Mouse (Mus musculus) small intestine, adult 2 months (tissue): Measurements from ENCODE around the gene Dnajc27.

Source experiments
- CTCF ChIP-seq: fragments of 200-500 bp; IDR thresholded peaks from 2 replicates; pipeline ENCODE4 v1.5.1; 2012; ENCODE audit warnings: low read depth, mild to moderate bottlenecking, control low read depth, inconsistent platforms, low read length, moderate library complexity, mixed read lengths; ENCODE audit not compliant: insufficient replicate concordance, insufficient read length; ENCODE audit errors: extremely low read depth
- POLR2A ChIP-seq: fragments of 200-500 bp; IDR thresholded peaks from 2 replicates; pipeline ENCODE4 v1.6.1; 2012; ENCODE audit warnings: low read depth, mild to moderate bottlenecking, control low read depth, inconsistent platforms, low read length, moderate library complexity

- no peak for TF ChIP-seq CTCF
- TF ChIP-seq POLR2A, result no peak
These were observed 34.4 kb upstream of the Dnajc27 start for GRCm38 (mm10) chr12:4048031-4048430.
